Mouse (Mus musculus) megakaryocyte progenitor cell, adult 5-6 weeks (primary cell): Measurements from ENCODE around the gene Nav2. TPM values are rescaled to one million over a fixed set of nuclear protein-coding genes. Genes with fewer than 3 reads are reported as not detected.

ENCODE experiments used
- ATAC-seq: replicated peaks from 2 replicates; pipeline ENCODE4 v1.8.0; 2016; ENCODE audit warnings: mild to moderate bottlenecking, moderate TSS enrichment, inconsistent platforms; ENCODE audit not compliant: poor library complexity
- total RNA-seq, 2 experiments: library from RNA; stranded (forward) in 1 of 2; stranded (reverse) in 1 of 2; fragments of 157-497, 149-512 nt in 1 of 2; fragments of 200-1000 nt in 1 of 2; gene quantifications; 2 replicates each; pipeline versions ENCODE4 v1.2.3 to v1.2.4; 2015 to 2017

Gene Nav2
- total RNA-seq, 2 experiments from 2014 or later, result 16.4 to 27.0 TPM

DNA sequence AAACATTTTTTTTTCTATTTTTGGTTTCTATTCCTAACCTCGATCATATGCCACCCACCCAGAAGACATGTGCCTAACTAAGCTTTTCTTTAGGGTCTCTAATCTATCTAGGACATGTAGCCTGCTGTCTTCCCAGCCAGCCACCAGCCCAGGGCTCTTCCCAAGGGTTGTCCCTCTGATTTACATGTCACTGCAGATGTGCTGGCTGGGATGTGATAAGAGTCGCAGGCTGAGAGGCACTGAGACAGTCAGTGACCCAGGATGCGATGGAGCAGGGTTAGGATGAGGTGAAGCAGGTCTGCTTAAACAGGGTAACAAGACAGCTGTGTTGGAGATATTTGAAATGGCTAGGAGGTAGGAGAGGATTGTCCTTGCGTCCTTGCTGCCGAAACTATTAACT lies 401.2 kb downstream of the Nav2 start:
- no peak for ATAC-seq

- no peak for ATAC-seq
Measured at GRCm38 (mm10) chr7:49313945-49314344, 405.4 kb downstream of the Nav2 start.

GRCm38 (mm10) chr7:49315033-49315432 lies 406.5 kb downstream of the Nav2 start:
- ATAC-seq, result no peak

DNA sequence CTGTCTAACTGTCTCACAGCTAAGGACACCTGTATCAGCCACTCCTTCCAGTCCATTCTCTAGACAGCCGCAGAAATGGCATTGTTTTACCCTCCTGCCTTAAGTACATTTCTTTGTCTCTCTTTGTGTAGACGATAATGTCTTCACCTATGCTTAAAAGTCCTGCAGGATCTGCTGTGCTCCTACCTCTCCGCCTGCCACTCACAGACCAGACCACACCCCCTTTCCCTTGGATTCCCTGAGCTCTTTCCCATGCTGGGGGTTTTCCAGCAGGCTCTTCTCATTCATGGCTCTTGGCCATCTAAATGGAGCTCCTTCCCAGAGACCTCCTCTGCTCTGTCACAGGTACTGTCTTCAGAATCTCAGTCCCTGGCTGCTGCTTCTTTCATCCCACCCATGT lies 408.1 kb downstream of the Nav2 start:
- no peak for ATAC-seq

GRCm38 (mm10) chr7:49318183-49318897 lies 409.8 kb downstream of the Nav2 start:
- no peak for ATAC-seq

DNA sequence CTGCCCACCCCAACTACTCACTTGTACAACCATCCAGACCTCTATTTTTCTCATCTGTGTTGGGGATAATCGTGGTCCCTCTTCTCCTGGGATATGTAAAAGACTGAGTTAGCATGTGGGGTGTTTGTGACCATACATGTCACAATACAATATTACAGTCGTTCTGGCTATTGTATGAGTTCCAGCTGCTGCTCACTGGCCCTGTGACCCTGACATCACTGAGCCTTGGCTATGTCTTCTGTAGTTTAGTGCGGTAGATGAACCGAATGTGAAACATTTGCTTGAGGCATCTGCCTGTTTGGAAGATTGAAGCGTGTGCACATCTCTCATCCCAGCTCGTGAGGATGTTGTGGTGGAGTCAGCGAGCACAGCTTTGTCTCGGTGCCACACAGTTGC lies 410.4 kb downstream of the Nav2 start:
- ATAC-seq, result no peak

DNA sequence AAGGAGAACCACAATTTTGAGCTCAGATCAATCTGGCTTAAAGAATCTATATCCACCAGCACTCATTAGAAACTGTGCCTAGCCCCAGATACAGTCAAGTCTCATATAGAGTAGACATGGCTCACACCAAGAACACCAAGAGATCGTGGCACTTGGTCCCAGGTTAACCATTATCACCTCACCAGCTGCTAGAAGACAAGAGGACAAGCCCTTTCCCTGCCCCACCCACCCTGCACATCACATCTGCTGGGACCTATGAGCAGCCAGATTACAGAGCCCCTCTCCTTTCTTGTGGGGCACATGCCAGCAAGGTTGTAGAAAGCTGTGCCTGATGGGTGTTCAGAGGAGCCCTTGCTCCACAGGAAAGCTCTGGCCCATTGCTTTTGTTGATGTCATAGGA lies 411.5 kb downstream of the Nav2 start:
- peak; percentile 11; the same call in 1 of the 2 replicates for ATAC-seq

- ATAC-seq, result peak; percentile 91
Measured at GRCm38 (mm10) chr7:49321124-49321531, 412.6 kb downstream of the Nav2 start.

- peak; percentile 33; the same call in 1 of the 2 replicates for ATAC-seq
Measured at GRCm38 (mm10) chr7:49322179-49322578, 413.7 kb downstream of the Nav2 start.

DNA sequence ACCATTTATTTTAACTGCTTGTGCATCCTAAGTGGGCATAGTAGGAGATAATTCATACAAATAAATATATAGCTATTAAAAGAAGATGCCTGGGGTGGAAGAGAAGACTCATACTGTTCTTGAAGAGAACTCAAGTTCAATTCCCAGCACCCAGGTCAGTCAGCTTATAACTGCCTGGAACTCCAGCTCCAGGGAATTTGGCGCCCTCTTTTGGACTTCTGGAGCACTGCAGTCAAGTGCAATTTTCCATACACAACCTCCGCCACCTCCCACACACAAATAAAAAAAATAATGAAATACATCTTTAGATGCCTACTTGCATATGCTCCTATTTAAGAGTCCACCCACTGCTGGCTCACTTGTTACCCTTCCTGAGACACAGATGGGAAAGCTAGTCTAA lies 416.1 kb downstream of the Nav2 start:
- ATAC-seq, result no peak

DNA sequence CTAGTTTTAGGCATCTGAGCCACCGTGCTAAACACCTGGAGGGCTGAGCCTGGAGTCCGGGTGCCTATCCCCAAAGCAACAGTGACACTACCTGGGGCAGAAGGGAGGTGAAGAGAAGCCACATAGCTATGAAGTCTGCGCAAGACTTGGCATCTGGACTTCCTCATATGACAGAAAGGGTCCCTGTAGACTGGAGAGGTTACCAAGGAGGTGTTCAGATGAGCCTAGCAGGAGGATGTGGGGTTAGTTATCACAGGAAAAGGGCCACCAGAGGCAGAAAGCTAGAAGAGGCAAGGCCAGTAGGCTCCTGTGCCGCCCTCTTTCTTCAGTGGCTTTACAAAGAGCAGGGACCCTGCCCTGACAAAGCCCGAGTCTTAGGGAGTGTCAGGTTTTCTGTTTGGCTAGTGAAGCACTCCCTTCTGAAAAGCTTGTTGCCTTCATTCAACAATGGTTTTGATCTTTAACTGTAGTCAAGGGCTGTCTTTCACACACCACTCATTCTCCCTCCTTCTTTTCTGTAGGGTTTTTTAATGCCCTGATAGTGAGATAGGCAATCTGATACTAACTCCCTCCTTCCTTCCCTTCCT lies 417.7 kb downstream of the Nav2 start:
- no peak; the same call in 1 of the 2 replicates for ATAC-seq

DNA sequence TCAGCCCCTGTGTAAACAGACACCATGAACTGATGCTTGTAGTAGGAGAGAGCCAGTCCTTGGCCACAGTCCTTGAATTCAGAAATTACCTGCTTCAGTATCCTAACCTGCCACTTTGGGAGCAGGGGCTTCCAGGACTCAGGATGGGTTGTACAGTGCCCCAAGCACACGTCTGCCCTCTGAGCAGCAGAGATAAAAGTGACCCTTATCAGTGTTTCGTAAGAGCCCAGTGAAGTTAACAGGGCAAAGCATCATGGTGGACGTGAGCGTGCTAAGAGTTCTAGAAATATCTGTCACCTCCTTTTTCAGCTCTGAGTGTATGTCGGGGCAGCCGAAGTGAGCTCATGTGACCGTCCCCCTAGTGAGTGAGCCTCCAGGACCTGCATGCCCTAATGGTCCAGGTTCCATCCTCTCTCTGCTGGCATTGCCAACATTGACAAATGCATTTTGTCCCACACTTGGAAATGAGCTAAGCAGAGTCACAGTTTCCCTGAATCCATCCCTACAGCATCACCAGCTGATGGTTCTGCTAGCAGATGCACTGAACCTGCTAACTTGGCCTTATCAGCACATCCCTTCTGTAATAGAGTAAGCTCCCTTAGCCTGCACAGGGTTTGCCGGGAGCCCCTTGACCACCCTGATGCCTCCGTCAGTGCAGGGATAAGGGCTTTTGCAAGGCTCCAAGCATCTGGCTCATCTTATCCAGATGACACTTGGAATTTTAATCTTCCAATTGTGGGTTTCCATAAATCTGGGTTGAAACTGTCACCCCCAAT lies 418.6 kb downstream of the Nav2 start:
- 0 out of 2 replicates have a peak, but pooled peaks have one; percentile 24 for ATAC-seq

- ATAC-seq, result no peak
Measured at GRCm38 (mm10) chr7:49330181-49330580, 421.7 kb downstream of the Nav2 start.

- ATAC-seq, result no peak
Measured at GRCm38 (mm10) chr7:49331939-49332338, 423.4 kb downstream of the Nav2 start.

DNA sequence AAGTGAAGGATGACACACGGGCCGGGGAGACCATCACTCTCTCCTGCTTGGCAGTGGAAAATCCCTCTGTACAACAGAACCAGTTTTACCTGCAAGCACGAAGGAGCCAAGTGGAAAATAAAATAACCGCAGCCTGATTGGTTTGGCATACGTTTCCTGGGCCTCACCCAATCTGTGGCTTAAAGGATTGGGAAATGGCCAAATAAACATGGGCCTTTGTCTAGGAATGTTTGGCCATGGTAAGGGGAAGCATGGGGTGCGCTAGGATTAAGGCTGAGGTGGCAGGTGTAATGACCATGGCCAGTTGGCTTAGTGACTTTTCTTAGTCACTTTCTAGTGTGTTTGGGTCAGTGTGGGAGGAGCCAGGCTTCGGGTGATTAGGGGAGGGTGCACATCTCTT lies 424.1 kb downstream of the Nav2 start:
- no peak for ATAC-seq

DNA sequence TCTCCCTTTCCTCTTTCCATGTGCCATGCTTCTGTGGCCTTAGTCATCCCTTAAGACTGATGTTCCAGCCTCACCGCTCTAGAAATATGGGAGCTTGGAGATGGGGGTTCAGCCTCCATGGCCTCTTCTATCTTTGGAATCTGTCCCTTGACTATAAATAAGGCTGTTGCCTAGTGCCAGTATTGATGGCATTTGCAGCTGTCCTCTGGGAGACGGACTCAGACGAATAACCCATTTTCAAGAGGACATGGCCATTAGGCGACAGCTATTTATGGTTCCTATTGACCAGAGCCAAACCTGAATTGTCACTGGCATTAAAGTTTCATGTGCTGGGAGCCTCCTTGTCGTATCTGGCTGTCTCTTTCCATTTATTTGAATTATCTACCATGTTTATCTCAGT lies 425.6 kb downstream of the Nav2 start:
- no peak for ATAC-seq

GRCm38 (mm10) chr7:49335056-49335455 lies 426.5 kb downstream of the Nav2 start:
- ATAC-seq, result 0 out of 2 replicates have a peak, but pooled peaks have one; percentile 20

- 0 out of 2 replicates have a peak, but pooled peaks have one; percentile 31 for ATAC-seq
Measured at GRCm38 (mm10) chr7:49336725-49337124, 428.2 kb downstream of the Nav2 start.

- ATAC-seq, result no peak
Measured at GRCm38 (mm10) chr7:49337710-49338109, 429.2 kb downstream of the Nav2 start.

DNA sequence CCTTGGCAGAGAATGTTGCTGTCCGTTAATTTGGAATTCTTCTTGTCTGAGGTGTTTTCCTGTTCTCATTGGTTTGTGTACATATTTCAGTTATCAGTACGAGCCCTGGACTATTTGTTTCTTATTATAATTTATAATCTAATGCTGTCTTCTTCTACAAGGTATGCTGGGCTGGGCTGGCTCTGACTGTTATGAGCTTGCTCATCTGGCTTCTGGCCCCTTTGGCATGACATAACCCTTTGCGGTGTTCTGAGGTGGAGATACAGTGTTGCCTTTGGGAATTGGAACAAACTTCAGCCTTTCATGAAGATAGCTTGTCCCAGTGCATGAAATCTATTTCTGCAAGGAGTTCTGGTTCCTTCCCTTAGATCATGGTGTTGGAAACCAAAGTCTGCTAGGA lies 431.4 kb downstream of the Nav2 start:
- no peak for ATAC-seq

DNA sequence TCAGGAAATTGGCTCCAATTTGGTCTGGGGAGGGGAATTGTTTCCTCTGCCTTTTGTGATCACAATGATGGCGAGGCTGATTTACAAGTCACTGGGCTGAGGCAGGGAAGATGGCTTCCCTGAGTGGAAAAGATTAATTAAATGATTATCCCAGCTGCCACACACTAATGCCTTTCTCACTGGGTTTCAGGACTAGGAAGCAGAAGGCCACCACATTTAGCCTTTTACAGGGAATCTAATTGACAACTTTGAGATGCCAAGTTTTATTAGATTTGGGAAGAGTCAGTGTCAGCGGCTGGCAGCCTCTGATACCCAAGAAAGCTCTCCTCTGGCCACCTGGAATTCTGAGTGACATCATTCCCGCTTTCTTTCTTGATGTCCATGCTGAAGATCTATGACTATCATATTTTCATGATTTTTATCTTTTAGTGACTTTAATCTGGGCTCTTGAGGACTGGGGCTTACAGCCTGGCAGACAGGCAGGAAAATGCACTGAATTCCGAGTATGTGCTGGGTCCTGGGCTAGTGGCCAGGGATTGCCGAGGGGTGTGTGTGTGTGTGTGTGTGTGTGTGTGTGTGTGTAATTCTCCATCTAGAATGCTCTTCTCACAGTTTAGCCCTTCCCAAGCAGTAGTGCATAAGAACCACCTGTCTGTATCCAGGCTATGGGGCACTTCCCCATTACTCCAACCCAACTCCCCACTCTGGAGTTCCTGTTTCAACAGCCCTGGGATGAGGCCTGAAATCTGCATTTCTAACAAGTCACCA lies 432.8 kb downstream of the Nav2 start:
- peak; percentile 55; the same call in 1 of the 2 replicates for ATAC-seq
